Mouse (Mus musculus): Measurements from ENCODE around the gene Cmpk2. TPM values are rescaled to one million over a fixed set of nuclear protein-coding genes. Genes with fewer than 3 reads are reported as not detected.
A peak's percentile ranks its signal among the peaks of the same experiment; 100 is the strongest.
"Not testable (repeated sequence)": the region's sequence is repeated elsewhere in the genome, so short reads cannot be mapped to it uniquely, and the experiment has no call there.

The Cmpk2 gene
- 8.9 and 9.2 TPM in 2 replicates for polyA plus RNA-seq (2015; fragmentation: Nextera tagmentation; extraction: Ambion mirVana)

DNA sequence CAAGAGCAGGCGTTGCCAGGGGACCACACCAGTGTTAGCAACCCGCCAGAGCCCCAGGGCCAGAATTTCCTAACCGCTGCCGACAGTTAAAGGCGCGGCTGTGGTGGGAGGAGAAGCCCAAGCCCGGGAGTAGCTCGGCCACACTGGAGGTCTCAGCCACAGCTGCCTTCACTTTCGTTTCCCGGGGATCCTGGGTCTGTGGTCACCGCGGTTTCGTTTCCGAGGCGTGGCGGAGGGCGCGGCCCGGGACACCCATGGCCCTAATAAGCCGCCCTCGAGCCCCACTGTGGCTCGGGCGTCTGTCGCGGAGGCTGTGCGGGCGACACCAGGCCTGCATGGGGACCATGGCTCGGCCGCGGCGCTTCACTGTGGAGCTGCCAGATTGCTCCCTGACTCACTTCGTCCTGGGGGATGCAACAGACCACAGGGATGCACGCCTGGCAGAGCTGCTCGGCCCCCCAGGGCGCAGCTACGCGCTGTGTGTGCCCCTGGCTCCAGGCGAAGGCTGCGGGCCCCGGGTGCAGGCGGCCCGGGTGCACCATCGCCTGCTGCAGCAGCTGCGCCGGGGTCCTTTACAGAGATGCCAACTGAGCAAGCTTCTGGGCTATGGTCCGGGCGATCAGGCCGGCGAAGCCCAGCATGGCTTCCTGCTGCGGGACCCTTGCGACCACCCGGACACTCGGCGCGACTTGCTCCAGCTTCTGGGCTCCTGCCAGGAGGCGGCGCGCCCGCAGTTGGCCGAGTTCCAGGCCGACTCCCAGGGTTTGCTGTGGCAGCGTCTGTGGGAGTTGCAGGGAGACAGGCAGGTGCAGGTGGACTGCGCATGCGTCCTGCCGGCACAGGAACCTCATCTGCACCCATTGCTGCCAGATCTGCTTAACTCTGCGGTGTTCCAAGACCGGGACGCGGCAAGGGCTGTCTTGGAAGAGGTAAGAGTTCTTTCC, at the start of gene Cmpk2:
TSS of gene Cmpk2 (plus strand) at position 107 of the 944 bp plus-strand sequence.
- H3K9ac ChIP-seq (replicated peaks; ENCODE audit: low read length): peak within 1 kb of the TSS; percentile 75
- WGBS: under 1% methylated on average over 69 of the region's 69 CpGs
- ATAC-seq (ENCODE audit: low FRiP score, low TSS enrichment): peak; percentile 82

DNA sequence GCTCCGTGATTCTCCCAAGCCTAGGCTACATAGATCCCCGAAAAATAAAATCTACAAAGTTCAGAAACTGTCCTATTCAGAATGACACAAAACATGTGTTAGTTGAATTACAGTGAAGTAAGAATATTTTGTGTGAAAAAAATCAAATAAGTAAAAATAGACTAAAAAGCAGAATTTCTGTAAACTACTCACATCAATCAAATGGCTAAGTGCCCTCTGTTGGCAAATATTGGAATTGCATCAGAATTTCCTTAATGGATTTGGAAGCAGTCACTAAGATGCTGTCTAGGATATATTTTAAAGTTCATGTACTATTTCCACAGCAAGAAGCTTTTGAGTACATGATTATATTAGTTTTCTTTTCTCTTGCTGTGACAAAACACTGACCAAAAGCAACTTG, 44.2 kb upstream of the Cmpk2 start:
- Histone ChIP-seq H3K4me1 (ENCODE audit: insufficient read depth, low read length) (no peaks in the 10 kb centered on the region), H3K27me3 (ENCODE audit: insufficient read depth, low read length) (no peaks in the 10 kb centered on the region), H3K9me3 (ENCODE audit: low read length) (no peaks in the 10 kb centered on the region), H3K4me2 (replicated peaks; ENCODE audit: low read depth, low read length) (no peak overlapping the region), H3K9ac (replicated peaks; ENCODE audit: low read length) (no peak overlapping the region), H3K27ac (ENCODE audit: low read length) (no peak overlapping the region), H3K36me3 (ENCODE audit: insufficient read depth, low read length) (no peaks in the 10 kb centered on the region), H3K4me3 (ENCODE audit: low read length) (no peak overlapping the region)
- 86% methylated on average over 2 of the region's 2 CpGs for WGBS
- no peak for ATAC-seq (ENCODE audit: low FRiP score, low TSS enrichment)

More for the DNA sequence above, at the start of gene Cmpk2:
- no peaks in the 10 kb centered on the region for H3K36me3 ChIP-seq (ENCODE audit: insufficient read depth, low read length)
- no peaks in the 10 kb centered on the region for H3K27me3 ChIP-seq (ENCODE audit: insufficient read depth, low read length)
- no peaks in the 10 kb centered on the region for H3K9me3 ChIP-seq (ENCODE audit: low read length)
- peak within 1 kb of the TSS; percentile 77 for H3K27ac ChIP-seq (ENCODE audit: low read length)
- peak within 1 kb of the TSS; percentile 77 for H3K4me3 ChIP-seq (ENCODE audit: low read length)
- peak within 1 kb of the TSS; percentile 82 for H3K4me2 ChIP-seq (replicated peaks; ENCODE audit: low read depth, low read length)
- H3K4me1 ChIP-seq (ENCODE audit: insufficient read depth, low read length): peaks cover 21% of the 10 kb centered on the region; the same call in 1 of the 2 replicates

DNA sequence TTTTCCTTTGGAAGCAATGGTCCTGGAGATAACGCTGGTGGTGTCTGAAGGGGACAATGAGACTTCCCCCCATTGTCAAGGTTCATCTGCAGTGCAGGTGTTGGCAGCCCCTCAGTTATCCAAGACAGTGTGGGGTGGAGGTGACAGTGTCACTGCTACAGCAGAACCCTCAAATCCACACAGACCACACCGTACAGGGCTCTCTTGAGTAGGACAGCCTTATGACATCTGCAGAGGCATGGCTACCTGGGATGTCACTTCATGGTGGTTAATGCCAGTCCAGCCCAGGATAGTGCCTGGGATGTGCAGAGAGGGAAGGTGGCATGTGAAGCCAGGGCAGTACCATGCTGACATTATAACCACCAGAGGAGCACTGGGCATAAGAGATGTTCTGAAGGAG, 40.2 kb upstream of the Cmpk2 start:
- not testable (repeated sequence) for H3K9me3 ChIP-seq (ENCODE audit: low read length); H3K27ac ChIP-seq (ENCODE audit: low read length); H3K27me3 ChIP-seq (ENCODE audit: insufficient read depth, low read length); H3K36me3 ChIP-seq (ENCODE audit: insufficient read depth, low read length); H3K9ac ChIP-seq (replicated peaks; ENCODE audit: low read length); H3K4me1 ChIP-seq (ENCODE audit: insufficient read depth, low read length); H3K4me3 ChIP-seq (ENCODE audit: low read length); H3K4me2 ChIP-seq (replicated peaks; ENCODE audit: low read depth, low read length)
- WGBS: 74% methylated on average over 2 of the region's 2 CpGs
- peak; percentile 27; the same call in 1 of the 2 replicates for ATAC-seq (ENCODE audit: low FRiP score, low TSS enrichment)

DNA sequence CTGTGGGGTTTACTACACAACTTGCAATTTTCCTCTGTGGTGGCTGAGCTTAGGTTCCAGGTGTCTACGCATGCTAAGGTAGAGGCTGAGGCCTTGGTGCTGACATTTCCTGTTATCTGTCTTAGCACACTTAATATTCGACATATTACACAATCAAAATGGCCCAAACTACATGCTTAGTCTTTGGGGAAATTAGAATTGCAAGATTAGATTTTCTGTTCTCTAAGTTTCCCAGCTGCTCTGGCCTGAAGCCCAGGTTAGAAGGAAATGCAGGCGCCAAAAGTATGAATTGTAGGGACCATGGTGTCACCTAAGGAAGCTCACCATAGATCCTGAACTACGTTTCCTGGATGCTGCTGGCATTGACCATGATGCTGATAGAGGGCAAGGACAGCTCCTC, 32.7 kb upstream of the Cmpk2 start:
- no peak for ATAC-seq (ENCODE audit: low FRiP score, low TSS enrichment)

DNA sequence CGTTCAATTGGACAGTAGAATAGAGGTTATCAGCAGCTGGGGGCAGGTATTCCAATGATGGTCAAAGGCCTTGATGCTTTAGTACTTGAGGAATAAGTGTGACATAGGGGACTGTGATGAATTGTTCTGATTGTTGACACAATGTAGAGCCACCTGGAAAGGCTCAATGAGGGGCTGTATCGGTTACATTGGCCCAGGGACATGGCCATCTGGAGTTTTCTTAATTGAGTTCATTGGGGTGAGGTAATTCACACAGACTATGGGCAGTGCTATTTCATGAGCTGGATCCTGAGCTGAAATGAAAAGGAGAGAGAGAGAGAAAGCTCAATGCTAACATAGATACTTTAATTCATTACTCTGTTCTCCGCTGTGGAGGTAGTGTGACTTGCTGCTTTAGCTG, 31.1 kb upstream of the Cmpk2 start:
- Histone ChIP-seq H3K27me3 (ENCODE audit: insufficient read depth, low read length) (no peaks in the 10 kb centered on the region), H3K9ac (replicated peaks; ENCODE audit: low read length) (no peak overlapping the region), H3K36me3 (ENCODE audit: insufficient read depth, low read length) (no peaks in the 10 kb centered on the region), H3K4me3 (ENCODE audit: low read length) (no peak overlapping the region), H3K27ac (ENCODE audit: low read length) (no peak overlapping the region), H3K4me1 (ENCODE audit: insufficient read depth, low read length) (peaks cover 4% of the 10 kb centered on the region; the same call in 1 of the 2 replicates), H3K9me3 (ENCODE audit: low read length) (no peaks in the 10 kb centered on the region), H3K4me2 (replicated peaks; ENCODE audit: low read depth, low read length) (no peak overlapping the region)
- no peak for ATAC-seq (ENCODE audit: low FRiP score, low TSS enrichment)
- WGBS: 45% methylated on average over 3 of the region's 3 CpGs

More for the DNA sequence above, 32.7 kb upstream of the Cmpk2 start:
- Histone ChIP-seq H3K9ac (replicated peaks; ENCODE audit: low read length) (no peak overlapping the region), H3K27me3 (ENCODE audit: insufficient read depth, low read length) (no peaks in the 10 kb centered on the region), H3K27ac (ENCODE audit: low read length) (no peak overlapping the region), H3K36me3 (ENCODE audit: insufficient read depth, low read length) (no peaks in the 10 kb centered on the region), H3K4me2 (replicated peaks; ENCODE audit: low read depth, low read length) (no peak overlapping the region), H3K4me3 (ENCODE audit: low read length) (no peak overlapping the region), H3K9me3 (ENCODE audit: low read length) (no peaks in the 10 kb centered on the region), H3K4me1 (ENCODE audit: insufficient read depth, low read length) (peaks cover 4% of the 10 kb centered on the region; the same call in 1 of the 2 replicates)
- WGBS: 77% methylated on average over 4 of the region's 4 CpGs

DNA sequence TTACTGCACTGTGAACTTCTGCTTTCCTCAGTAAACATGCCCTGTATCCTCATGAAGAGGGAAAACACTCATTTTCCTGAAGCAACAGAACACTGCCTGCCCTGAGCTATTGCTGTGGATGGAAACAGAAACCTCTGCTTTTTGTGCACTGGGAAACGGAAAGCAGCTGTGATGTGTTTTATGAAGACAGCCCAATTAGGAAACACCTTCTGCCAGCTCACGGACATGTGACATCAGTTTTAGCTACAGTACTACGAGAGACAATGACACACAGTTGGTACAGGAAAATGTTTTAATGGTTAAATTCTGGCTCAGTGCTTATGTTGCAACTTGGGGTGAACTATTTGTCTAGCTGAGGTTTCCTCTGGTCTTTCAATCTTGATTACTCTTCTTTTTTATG, 29.6 kb upstream of the Cmpk2 start:
- Histone ChIP-seq H3K9ac (replicated peaks; ENCODE audit: low read length) (no peak overlapping the region), H3K4me1 (ENCODE audit: insufficient read depth, low read length) (peaks cover 4% of the 10 kb centered on the region; the same call in 1 of the 2 replicates), H3K4me2 (replicated peaks; ENCODE audit: low read depth, low read length) (no peak overlapping the region), H3K36me3 (ENCODE audit: insufficient read depth, low read length) (no peaks in the 10 kb centered on the region), H3K27ac (ENCODE audit: low read length) (no peak overlapping the region), H3K4me3 (ENCODE audit: low read length) (no peak overlapping the region), H3K9me3 (ENCODE audit: low read length) (no peaks in the 10 kb centered on the region), H3K27me3 (ENCODE audit: insufficient read depth, low read length) (no peaks in the 10 kb centered on the region)
- WGBS: 36% methylated on average over 3 of the region's 3 CpGs
- no peak for ATAC-seq (ENCODE audit: low FRiP score, low TSS enrichment)

DNA sequence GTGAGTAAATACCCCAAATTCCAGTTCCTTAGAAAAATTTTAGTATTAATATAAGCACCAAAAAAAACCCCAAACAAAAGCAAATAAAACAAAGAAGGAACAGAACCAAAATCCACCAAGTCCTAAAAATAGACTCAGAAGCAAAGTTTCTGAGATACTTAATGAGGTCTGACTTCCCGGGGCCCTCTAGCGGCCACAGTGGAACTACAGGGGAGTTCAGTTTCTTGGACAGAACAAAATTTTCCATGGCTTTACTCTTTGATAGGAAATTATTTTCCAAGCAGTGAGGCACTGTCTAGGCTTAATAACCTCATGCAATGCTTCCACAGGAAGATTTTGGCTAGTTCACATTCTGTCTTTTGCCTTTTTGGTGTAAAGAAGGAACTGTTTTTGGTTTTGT, 24.9 kb upstream of the Cmpk2 start:
- 0% methylated on average over 2 of the region's 2 CpGs for WGBS
- ATAC-seq (ENCODE audit: low FRiP score, low TSS enrichment): no peak

DNA sequence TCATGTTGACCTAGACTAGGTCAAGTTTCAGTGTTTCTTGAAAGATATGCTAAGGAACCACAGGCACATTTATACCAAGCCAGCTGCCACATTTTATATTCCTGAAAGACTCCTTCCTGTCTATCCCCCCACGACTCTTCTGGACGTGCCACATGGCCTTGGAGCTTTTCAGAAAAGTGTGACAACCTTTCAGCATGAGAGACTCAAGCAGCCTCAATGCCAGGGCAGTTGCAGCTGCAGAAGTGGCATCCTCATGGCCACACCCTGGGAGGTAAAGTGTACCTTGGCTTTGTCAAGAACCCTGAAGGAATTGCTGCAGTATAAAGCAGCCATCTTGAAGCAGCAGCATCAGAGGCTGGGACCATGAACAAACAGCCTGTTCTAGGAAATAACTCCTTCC, 24.5 kb upstream of the Cmpk2 start:
- Histone ChIP-seq H3K4me3 (ENCODE audit: low read length) (no peak overlapping the region), H3K27ac (ENCODE audit: low read length) (no peak overlapping the region), H3K4me2 (replicated peaks; ENCODE audit: low read depth, low read length) (no peak overlapping the region), H3K9me3 (ENCODE audit: low read length) (no peaks in the 10 kb centered on the region), H3K36me3 (ENCODE audit: insufficient read depth, low read length) (no peaks in the 10 kb centered on the region), H3K9ac (replicated peaks; ENCODE audit: low read length) (no peak overlapping the region), H3K27me3 (ENCODE audit: insufficient read depth, low read length) (no peaks in the 10 kb centered on the region), H3K4me1 (ENCODE audit: insufficient read depth, low read length) (no peaks in the 10 kb centered on the region)
- 38% methylated on average over 2 of the region's 2 CpGs for WGBS
- no peak for ATAC-seq (ENCODE audit: low FRiP score, low TSS enrichment)

More for the DNA sequence above, 24.9 kb upstream of the Cmpk2 start:
- H3K4me3 ChIP-seq (ENCODE audit: low read length): no peak overlapping the region
- H3K27me3 ChIP-seq (ENCODE audit: insufficient read depth, low read length): no peaks in the 10 kb centered on the region
- H3K4me2 ChIP-seq (replicated peaks; ENCODE audit: low read depth, low read length): no peak overlapping the region
- no peaks in the 10 kb centered on the region for H3K9me3 ChIP-seq (ENCODE audit: low read length)
- no peak overlapping the region for H3K9ac ChIP-seq (replicated peaks; ENCODE audit: low read length)
- H3K4me1 ChIP-seq (ENCODE audit: insufficient read depth, low read length): no peaks in the 10 kb centered on the region
- H3K27ac ChIP-seq (ENCODE audit: low read length): no peak overlapping the region
- no peaks in the 10 kb centered on the region for H3K36me3 ChIP-seq (ENCODE audit: insufficient read depth, low read length)

DNA sequence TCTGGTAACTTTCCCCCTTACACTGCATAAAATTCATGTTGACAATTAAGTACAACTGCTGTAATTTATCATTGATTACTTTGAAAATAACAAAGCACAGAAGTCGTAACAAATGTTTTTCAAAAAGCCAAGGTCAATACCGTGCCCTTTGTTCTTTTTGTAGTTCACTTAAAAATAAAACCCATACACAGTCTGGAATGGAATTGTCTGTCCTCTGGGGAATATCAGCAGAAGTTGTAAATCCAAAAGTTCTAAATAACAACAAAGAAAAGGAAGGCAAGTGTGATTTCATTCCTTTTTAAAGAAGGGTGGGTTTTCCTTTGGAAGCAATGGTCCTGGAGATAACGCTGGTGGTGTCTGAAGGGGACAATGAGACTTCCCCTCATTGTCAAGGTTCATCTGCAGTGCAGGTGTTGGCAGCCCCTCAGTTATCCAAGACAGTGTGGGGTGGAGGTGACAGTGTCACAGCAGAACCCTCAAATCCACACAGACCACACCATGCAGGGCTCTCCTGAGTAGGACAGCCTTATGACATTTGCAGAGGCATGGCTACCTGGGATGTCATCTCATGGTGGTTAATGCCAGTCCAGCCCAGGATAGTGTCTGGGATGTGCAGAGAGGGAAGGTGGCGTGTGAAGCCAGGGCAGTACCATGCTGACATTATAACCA, 22.5 kb upstream of the Cmpk2 start:
- peak; percentile 46; the same call in 1 of the 2 replicates for ATAC-seq (ENCODE audit: low FRiP score, low TSS enrichment)
- H3K4me3 ChIP-seq (ENCODE audit: low read length): no peak overlapping the region
- no peaks in the 10 kb centered on the region for H3K27me3 ChIP-seq (ENCODE audit: insufficient read depth, low read length)
- no peak overlapping the region for H3K27ac ChIP-seq (ENCODE audit: low read length)
- no peaks in the 10 kb centered on the region for H3K36me3 ChIP-seq (ENCODE audit: insufficient read depth, low read length)
- H3K4me2 ChIP-seq (replicated peaks; ENCODE audit: low read depth, low read length): no peak overlapping the region
- no peaks in the 10 kb centered on the region for H3K9me3 ChIP-seq (ENCODE audit: low read length)
- no peaks in the 10 kb centered on the region for H3K4me1 ChIP-seq (ENCODE audit: insufficient read depth, low read length)
- WGBS: 74% methylated on average over 4 of the region's 4 CpGs
- no peak overlapping the region for H3K9ac ChIP-seq (replicated peaks; ENCODE audit: low read length)
